Mouse (Mus musculus): ENCODE results near the gene Tbc1d1.

Tbc1d1 gene

GRCm38 (mm10) chr5:64364432-64365125 lies 208.5 kb downstream of the Tbc1d1 start:
- DNase-seq, result peak; percentile 63

- DNase-seq, result peak; percentile 62
Observed at GRCm38 (mm10) chr5:64365187-64366066, 209.3 kb downstream of the Tbc1d1 start.

- no peak for DNase-seq
Observed at GRCm38 (mm10) chr5:64366113-64366512, 210.0 kb downstream of the Tbc1d1 start.

DNA sequence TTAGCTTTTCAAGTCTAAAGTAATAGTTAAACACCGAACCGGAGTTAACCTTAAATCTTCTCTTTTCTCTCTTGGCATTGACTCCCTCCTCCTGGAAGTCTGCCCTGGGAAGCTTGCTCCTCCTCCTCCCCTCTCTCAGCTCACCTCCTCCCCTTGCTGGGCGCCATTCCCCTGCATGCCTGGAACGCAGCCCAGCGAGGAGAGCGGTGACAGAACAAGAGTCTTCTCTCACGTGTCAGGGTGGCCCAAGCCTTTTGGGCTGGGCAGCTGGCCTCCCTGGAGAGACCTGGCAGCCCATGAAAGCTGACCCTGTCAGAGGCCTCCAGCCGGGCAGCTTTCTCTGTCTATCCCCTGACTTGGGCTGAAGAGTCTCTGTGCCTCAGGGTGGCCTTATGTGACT lies 211.3 kb downstream of the Tbc1d1 start:
- DNase-seq, result no peak

DNA sequence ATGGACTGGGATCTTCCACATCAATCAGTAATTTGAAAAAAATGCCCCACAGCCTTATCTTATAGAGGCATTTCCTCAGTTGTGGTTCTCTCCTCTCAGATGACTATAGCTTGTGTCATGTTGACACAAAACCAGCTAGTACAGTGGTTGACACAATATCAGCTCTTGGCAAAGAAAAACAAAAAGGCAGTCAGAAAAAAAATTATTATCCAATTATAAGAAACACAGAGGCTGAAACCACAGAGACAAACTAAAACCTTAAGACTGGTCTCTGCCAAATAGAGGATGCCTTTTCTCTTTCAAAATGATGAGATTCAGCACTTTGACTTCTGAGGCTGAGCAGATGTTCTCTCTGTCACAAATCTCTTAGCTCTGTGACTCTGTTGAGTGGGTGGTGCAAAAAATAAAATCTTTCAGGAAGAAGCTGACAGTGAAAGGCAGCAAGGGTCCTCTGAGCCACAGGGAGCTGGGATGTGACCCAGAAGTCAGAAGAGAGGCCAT lies 215.3 kb downstream of the Tbc1d1 start:
- DNase-seq, result no peak

DNA sequence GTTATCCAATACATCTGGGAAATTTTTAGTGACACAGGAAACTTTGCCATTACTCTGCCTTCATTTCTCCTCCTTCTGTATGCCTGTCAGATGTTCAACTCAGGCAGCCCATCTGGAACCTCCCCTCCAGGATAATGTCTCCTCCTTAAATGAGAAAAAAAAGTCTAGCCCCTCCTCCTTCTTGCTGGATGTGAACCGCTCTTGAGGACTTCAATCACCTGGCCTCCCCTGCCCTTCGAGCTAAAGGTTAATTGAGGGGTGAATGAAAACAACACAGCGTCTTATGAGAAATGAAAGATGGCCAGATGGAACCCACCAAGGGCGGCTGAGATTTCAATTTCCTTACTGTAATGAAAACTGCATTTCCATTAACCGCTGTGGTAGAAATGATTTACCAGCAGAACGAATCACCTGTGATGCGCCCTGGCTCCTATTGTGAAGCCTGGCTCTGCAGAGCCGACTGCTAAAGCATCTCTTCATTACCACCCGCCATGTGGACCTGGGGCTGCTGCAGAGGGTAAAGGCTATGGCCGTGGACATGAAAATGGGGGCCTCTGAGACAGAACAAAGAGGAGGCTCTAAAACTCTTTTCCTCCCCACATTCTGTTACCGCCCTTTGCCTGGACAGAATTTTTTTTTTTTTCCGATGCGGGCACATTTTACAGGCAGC lies 216.3 kb downstream of the Tbc1d1 start:
- no peak for DNase-seq

DNA sequence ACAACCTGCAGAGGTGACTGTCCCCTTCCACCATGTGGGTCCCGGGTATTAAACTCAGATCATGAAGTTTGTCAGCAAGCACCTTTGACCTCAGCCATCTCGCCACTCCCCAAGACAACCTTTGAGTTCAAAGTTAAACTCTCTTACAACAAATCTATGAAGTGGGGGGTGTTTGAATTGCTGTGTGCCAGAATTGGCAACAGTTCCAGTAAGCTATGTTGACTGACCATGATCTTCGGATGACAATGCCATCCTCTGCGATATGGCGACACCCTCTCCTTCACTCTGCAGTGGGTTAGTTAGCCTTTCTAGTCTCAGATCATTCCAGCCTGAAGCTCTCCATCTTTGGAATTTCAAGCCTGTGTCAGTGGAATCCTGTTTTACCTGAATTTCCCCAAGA lies 217.6 kb downstream of the Tbc1d1 start:
- DNase-seq, result no peak

GRCm38 (mm10) chr5:64375851-64376250 lies 219.7 kb downstream of the Tbc1d1 start:
- no peak for DNase-seq

DNA sequence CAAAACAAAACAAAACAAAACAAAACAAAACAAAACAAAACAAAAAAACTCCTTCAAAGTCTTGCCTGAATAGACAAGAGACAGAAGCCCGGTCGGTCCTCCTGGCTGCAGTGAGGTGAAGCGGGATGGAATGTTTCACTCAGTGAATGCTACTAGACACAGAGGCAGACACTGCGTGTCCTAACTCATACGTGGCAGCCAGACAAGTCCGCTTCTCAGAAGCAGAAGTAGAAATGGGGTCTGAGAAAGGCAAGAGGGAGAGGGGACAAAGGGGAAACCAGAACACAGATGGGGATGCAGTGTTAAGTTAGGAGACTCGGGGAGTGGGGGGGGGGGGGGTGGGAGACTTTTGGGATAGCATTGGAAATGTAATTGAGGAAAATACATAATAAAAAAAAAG lies 220.4 kb downstream of the Tbc1d1 start:
- DNase-seq, result no peak

GRCm38 (mm10) chr5:64377705-64378104 lies 221.6 kb downstream of the Tbc1d1 start:
- DNase-seq, result no peak

- peak; percentile 88 for DNase-seq
Observed at GRCm38 (mm10) chr5:64378591-64379275, 222.6 kb downstream of the Tbc1d1 start.

- no peak for DNase-seq
Observed at GRCm38 (mm10) chr5:64379829-64380228, 223.7 kb downstream of the Tbc1d1 start.

- no peak for DNase-seq
Observed at GRCm38 (mm10) chr5:64380698-64381375, 224.7 kb downstream of the Tbc1d1 start.

- no peak for DNase-seq
Observed at GRCm38 (mm10) chr5:64381538-64381937, 225.4 kb downstream of the Tbc1d1 start.

DNA sequence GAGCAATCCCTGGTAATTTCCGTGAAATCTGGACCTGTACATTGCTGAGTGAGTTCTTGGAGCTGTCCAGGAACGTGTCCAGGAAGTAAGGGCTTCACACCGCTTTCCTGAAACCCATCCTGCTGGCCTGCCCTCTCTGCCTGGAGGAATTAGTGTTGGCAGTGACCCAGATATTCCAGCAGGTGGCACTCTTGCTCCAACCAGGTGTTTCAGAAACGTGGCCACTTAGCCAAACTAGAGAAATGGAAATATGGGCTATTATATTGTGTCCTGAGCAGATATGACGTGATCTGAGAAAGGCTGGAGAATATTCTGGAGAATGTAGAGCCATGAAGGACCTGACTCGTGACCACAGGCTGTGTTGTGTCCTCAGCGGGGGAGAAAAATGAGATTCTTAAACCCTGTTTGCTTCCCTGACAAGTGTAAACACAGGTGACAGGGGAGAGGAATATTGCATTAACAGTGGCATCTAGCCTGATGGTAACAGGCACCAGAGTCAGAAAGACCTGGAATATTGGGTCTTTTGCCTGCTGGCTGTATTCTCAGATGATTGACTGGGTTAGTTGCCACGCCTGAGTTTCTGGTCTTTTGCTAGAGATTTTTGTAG lies 226.4 kb downstream of the Tbc1d1 start:
- DNase-seq, result peak; percentile 66

GRCm38 (mm10) chr5:64383215-64383614 lies 227.1 kb downstream of the Tbc1d1 start:
- DNase-seq, result no peak

GRCm38 (mm10) chr5:64384546-64384945 lies 228.4 kb downstream of the Tbc1d1 start:
- DNase-seq, result no peak

DNA sequence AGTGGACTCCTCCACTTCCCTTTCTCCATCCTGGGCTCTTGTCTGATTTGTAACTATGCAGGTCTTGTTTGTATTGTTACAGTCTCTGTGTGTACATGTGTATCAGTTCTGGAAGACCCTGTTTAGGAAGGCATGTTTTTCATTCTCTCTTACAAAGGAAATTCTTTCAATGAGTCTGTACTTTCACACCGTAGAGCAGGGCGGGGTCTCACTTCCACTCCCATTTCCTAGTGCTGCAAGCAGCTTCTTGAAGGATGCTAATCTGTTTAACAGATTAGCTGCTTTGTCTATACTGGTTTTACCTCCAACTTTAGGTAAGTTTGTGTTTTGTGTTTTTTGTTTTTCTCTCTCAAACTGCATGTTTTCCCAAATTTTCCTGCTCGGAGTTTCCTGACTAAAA lies 230.9 kb downstream of the Tbc1d1 start:
- no peak for DNase-seq

- no peak for DNase-seq
Observed at GRCm38 (mm10) chr5:64389202-64389929, 233.3 kb downstream of the Tbc1d1 start.

GRCm38 (mm10) chr5:64391346-64391745 lies 235.2 kb downstream of the Tbc1d1 start:
- DNase-seq, result no peak

DNA sequence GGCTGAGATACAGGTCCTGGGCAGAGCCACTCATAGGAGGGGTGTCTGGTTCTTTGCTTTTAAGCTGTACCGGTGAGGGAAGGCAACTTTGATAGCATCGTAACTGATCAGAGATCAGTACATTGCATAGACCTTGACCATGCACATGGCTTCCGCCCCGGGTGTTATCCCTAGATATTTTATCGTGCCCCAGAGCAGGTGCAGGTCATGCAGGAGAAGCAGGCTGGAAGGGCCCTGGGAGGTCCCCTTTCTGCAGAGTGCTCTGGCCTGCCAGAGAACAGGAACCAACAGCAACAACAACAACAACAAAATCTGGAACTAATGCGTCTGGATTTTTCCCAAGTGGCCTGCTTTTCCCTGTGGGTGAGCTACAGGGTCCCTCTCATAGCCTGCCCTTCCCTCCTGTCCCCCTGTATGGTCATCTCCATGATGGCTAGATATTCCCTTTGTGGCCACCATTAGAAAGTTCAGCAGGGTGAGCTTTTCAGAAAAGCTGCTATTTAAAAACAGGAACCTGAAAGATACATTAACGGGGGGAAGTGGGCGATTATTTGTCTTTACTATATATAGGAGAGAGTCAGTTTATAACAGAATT lies 236.4 kb downstream of the Tbc1d1 start:
- DNase-seq, result no peak
